Mouse (Mus musculus) midbrain, embryonic 16.5 days (tissue): ENCODE measurements at regions not wholly inside any gene's neighbourhood (a gene's known extent, or its start where the extent isn't known, plus 50 kb on each side); places are given as distances from the start of the nearest gene placed in this dataset.
A peak's percentile ranks its signal among the peaks of the same experiment; 100 is the strongest.

Experiments
- ATAC-seq: fragments of 200-750 bp; cut with Nextera tagmentation; 2 replicates; pipeline ENCODE4 v1.8.0; 2017; ENCODE audit warnings: moderate TSS enrichment
- H3K27ac ChIP-seq: fragments of 300-500 bp; sonication (generic); 2 replicates; pipeline ENCODE4 v1.5.1; 2014; ENCODE audit warnings: mild to moderate bottlenecking, low read length, mixed read lengths
- H3K27me3 ChIP-seq: fragments of 300-500 bp; sonication (generic); 2 replicates; pipeline ENCODE4 v1.6.1; 2014; ENCODE audit warnings: low read depth, low read length, mixed read lengths; ENCODE audit not compliant: control insufficient read depth, insufficient read depth
- H3K36me3 ChIP-seq: fragments of 300-500 bp; sonication (generic); 2 replicates; pipeline ENCODE4 v1.6.1; 2014; ENCODE audit warnings: mild to moderate bottlenecking, low read length, moderate library complexity, mixed read lengths; ENCODE audit not compliant: control insufficient read depth, insufficient read depth
- H3K4me1 ChIP-seq: fragments of 300-500 bp; sonication (generic); 2 replicates; pipeline ENCODE4 v1.6.1; 2014; ENCODE audit warnings: mild to moderate bottlenecking, low read length, mixed read lengths; ENCODE audit not compliant: control insufficient read depth, insufficient read depth
- H3K4me2 ChIP-seq: fragments of 300-500 bp; sonication (generic); 2 replicates; pipeline ENCODE4 v1.6.1; 2014; ENCODE audit warnings: mild to moderate bottlenecking, low read length, mixed read lengths
- H3K4me3 ChIP-seq: fragments of 300-500 bp; sonication (generic); 2 replicates; pipeline ENCODE4 v1.5.1; 2014; ENCODE audit warnings: low read depth, mild to moderate bottlenecking, low read length, moderate library complexity, mixed read lengths
- H3K9ac ChIP-seq: fragments of 300-500 bp; sonication (generic); 2 replicates; pipeline ENCODE4 v1.6.1; 2014; ENCODE audit warnings: low read depth, low read length, mixed read lengths
- H3K9me3 ChIP-seq: fragments of 300-500 bp; sonication (generic); replicated peaks from 2 replicates; pipeline ENCODE4 v1.6.1; 2014; ENCODE audit warnings: mild to moderate bottlenecking, low read length, mixed read lengths; ENCODE audit not compliant: control insufficient read depth, poor library complexity, severe bottlenecking
- WGBS: fragments of 180-500 bp; shearing (Covaris S2); extraction: QIAGEN DNeasy Blood & Tissue Kit; methylation state at CpG from one replicate; pipeline ENCODE4 v1.1.7; 2014; 5-methylcytosine and 5-hydroxymethylcytosine counted together

- 95% methylated on average over 4 of the region's 4 CpGs for WGBS
- Histone ChIP-seq H3K27me3 (no peaks in the 10 kb centered on the region), H3K4me3 (no peak overlapping the region), H3K9me3 (no peaks in the 10 kb centered on the region), H3K4me2 (no peak overlapping the region), H3K27ac (no peak overlapping the region), H3K4me1 (no peaks in the 10 kb centered on the region), H3K36me3 (no peaks in the 10 kb centered on the region), H3K9ac (no peak overlapping the region)
- ATAC-seq, result no peak
Measured at GRCm38 (mm10) chr1:35855650-35856049, 212.6 kb upstream of the Hs6st1 start.

GRCm38 (mm10) chr1:35858342-35858741 is 209.9 kb upstream of the Hs6st1 start:
- Histone ChIP-seq H3K36me3 (no peaks in the 10 kb centered on the region), H3K9ac (no peak overlapping the region), H3K4me3 (no peak overlapping the region), H3K27ac (no peak overlapping the region), H3K27me3 (no peaks in the 10 kb centered on the region), H3K4me2 (no peak overlapping the region), H3K4me1 (no peaks in the 10 kb centered on the region), H3K9me3 (no peaks in the 10 kb centered on the region)
- ATAC-seq, result no peak
- 84% methylated on average over 3 of the region's 3 CpGs for WGBS

GRCm38 (mm10) chr1:35860779-35861178 is 207.4 kb upstream of the Hs6st1 start:
- Histone ChIP-seq H3K27ac (no peak overlapping the region), H3K9ac (no peak overlapping the region), H3K27me3 (no peaks in the 10 kb centered on the region), H3K36me3 (no peaks in the 10 kb centered on the region), H3K4me1 (no peaks in the 10 kb centered on the region), H3K4me2 (no peak overlapping the region), H3K9me3 (no peaks in the 10 kb centered on the region), H3K4me3 (no peak overlapping the region)
- no peak for ATAC-seq
- WGBS, result 93% methylated on average over 5 of the region's 5 CpGs

- Histone ChIP-seq H3K27ac (no peak overlapping the region), H3K4me3 (no peak overlapping the region), H3K4me1 (no peaks in the 10 kb centered on the region), H3K9ac (no peak overlapping the region), H3K9me3 (no peaks in the 10 kb centered on the region), H3K27me3 (no peaks in the 10 kb centered on the region), H3K36me3 (no peaks in the 10 kb centered on the region), H3K4me2 (no peak overlapping the region)
- ATAC-seq, result no peak
- WGBS, result 95% methylated on average over 5 of the region's 5 CpGs
Measured at GRCm38 (mm10) chr1:35862196-35862595, 206.0 kb upstream of the Hs6st1 start.

GRCm38 (mm10) chr1:35862661-35863060 is 205.5 kb upstream of the Hs6st1 start:
- WGBS, result 91% methylated on average over 2 of the region's 2 CpGs
- Histone ChIP-seq H3K9me3 (no peaks in the 10 kb centered on the region), H3K4me1 (no peaks in the 10 kb centered on the region), H3K27me3 (no peaks in the 10 kb centered on the region), H3K4me2 (no peak overlapping the region), H3K4me3 (no peak overlapping the region), H3K36me3 (no peaks in the 10 kb centered on the region), H3K27ac (no peak overlapping the region), H3K9ac (no peak overlapping the region)
- no peak for ATAC-seq

- H3K4me3 ChIP-seq, result no peak overlapping the region
- 83% methylated on average over 9 of the region's 9 CpGs for WGBS
- no peak for ATAC-seq
- no peaks in the 10 kb centered on the region for H3K9me3 ChIP-seq
- H3K27ac ChIP-seq, result no peak overlapping the region
- no peaks in the 10 kb centered on the region for H3K27me3 ChIP-seq
- no peak overlapping the region for H3K4me2 ChIP-seq
- H3K36me3 ChIP-seq, result no peaks in the 10 kb centered on the region
- peaks cover under 1% of the 10 kb centered on the region; the same call in 1 of the 2 replicates for H3K4me1 ChIP-seq
- no peak overlapping the region for H3K9ac ChIP-seq
Measured at GRCm38 (mm10) chr1:35864246-35864645, 204.0 kb upstream of the Hs6st1 start.

- Histone ChIP-seq H3K27me3 (no peaks in the 10 kb centered on the region), H3K27ac (no peak overlapping the region), H3K4me2 (no peak overlapping the region), H3K4me1 (peaks cover 9% of the 10 kb centered on the region), H3K9me3 (no peaks in the 10 kb centered on the region), H3K36me3 (no peaks in the 10 kb centered on the region), H3K4me3 (no peak overlapping the region), H3K9ac (no peak overlapping the region)
- no peak for ATAC-seq
- 88% methylated on average over 6 of the region's 6 CpGs for WGBS
Measured at GRCm38 (mm10) chr1:35865263-35865662, 202.9 kb upstream of the Hs6st1 start.

GRCm38 (mm10) chr1:35866643-35867042 is 201.6 kb upstream of the Hs6st1 start:
- H3K27me3 ChIP-seq, result no peaks in the 10 kb centered on the region
- 92% methylated on average over 12 of the region's 12 CpGs for WGBS
- no peaks in the 10 kb centered on the region for H3K36me3 ChIP-seq
- H3K4me2 ChIP-seq, result no peak overlapping the region
- no peak for ATAC-seq
- no peak overlapping the region for H3K9ac ChIP-seq
- no peak overlapping the region for H3K4me3 ChIP-seq
- no peak overlapping the region for H3K27ac ChIP-seq
- no peaks in the 10 kb centered on the region for H3K9me3 ChIP-seq
- H3K4me1 ChIP-seq, result peaks cover 11% of the 10 kb centered on the region

- H3K36me3 ChIP-seq, result no peaks in the 10 kb centered on the region
- H3K27ac ChIP-seq, result peak overlapping the region; percentile 36; the same call in 1 of the 2 replicates
- H3K9me3 ChIP-seq, result no peaks in the 10 kb centered on the region
- H3K27me3 ChIP-seq, result no peaks in the 10 kb centered on the region
- peak overlapping the region; percentile 57 for H3K4me2 ChIP-seq
- peaks cover 11% of the 10 kb centered on the region for H3K4me1 ChIP-seq
- peak; percentile 97 for ATAC-seq
- peak overlapping the region; percentile 27 for H3K4me3 ChIP-seq
- H3K9ac ChIP-seq, result no peak overlapping the region
- WGBS, result 15% methylated on average over 17 of the region's 17 CpGs
Measured at GRCm38 (mm10) chr1:35869381-35870143, 198.6 kb upstream of the Hs6st1 start.
